Mouse (Mus musculus): ENCODE results near the gene Podxl2.

The Podxl2 gene

GRCm38 (mm10) chr6:88889410-88890042 is 14.7 kb upstream of the Podxl2 start:
- no peak for DNase-seq (ENCODE audit: low read depth, low spot score)

GRCm38 (mm10) chr6:88886417-88886967 is 11.6 kb upstream of the Podxl2 start:
- DNase-seq (ENCODE audit: low read depth, low spot score): no peak

GRCm38 (mm10) chr6:88885644-88886416 is 11.0 kb upstream of the Podxl2 start:
- DNase-seq (ENCODE audit: low read depth, low spot score): no peak

- DNase-seq (ENCODE audit: low read depth, low spot score): no peak
These were observed 9.8 kb upstream of the Podxl2 start for GRCm38 (mm10) chr6:88884690-88885089.

GRCm38 (mm10) chr6:88884195-88884594 is 9.4 kb upstream of the Podxl2 start:
- DNase-seq (ENCODE audit: low read depth, low spot score): no peak

GRCm38 (mm10) chr6:88881334-88881733 is 6.5 kb upstream of the Podxl2 start:
- DNase-seq (ENCODE audit: low read depth, low spot score): no peak

GRCm38 (mm10) chr6:88879471-88879870 is 4.6 kb upstream of the Podxl2 start:
- DNase-seq (ENCODE audit: low read depth, low spot score): no peak

- no peak for DNase-seq (ENCODE audit: low read depth, low spot score)
These were observed 628 bp downstream of the Podxl2 start for GRCm38 (mm10) chr6:88873965-88874867.

GRCm38 (mm10) chr6:88872811-88873210 is 2.0 kb downstream of the Podxl2 start:
- DNase-seq (ENCODE audit: low read depth, low spot score): no peak

- DNase-seq (ENCODE audit: low read depth, low spot score): no peak
These were observed 3.3 kb downstream of the Podxl2 start for GRCm38 (mm10) chr6:88871546-88871945.

- no peak for DNase-seq (ENCODE audit: low read depth, low spot score)
These were observed 4.2 kb downstream of the Podxl2 start for GRCm38 (mm10) chr6:88870594-88870993.

GRCm38 (mm10) chr6:88869459-88869858 is 5.4 kb downstream of the Podxl2 start:
- DNase-seq (ENCODE audit: low read depth, low spot score): no peak

- DNase-seq (ENCODE audit: low read depth, low spot score): no peak
These were observed 9.1 kb downstream of the Podxl2 start for GRCm38 (mm10) chr6:88865704-88866103.

- peak; percentile 51 for DNase-seq (ENCODE audit: low read depth, low spot score)
These were observed 13.9 kb downstream of the Podxl2 start for GRCm38 (mm10) chr6:88860914-88861313.

- DNase-seq (ENCODE audit: low read depth, low spot score): no peak
These were observed 16.5 kb downstream of the Podxl2 start for GRCm38 (mm10) chr6:88858341-88858740.

GRCm38 (mm10) chr6:88857830-88858229 is 17.0 kb downstream of the Podxl2 start:
- DNase-seq (ENCODE audit: low read depth, low spot score): no peak

- DNase-seq (ENCODE audit: low read depth, low spot score): no peak
These were observed 17.6 kb downstream of the Podxl2 start for GRCm38 (mm10) chr6:88857249-88857648.

- peak; percentile 82 for DNase-seq (ENCODE audit: low read depth, low spot score)
These were observed 19.2 kb downstream of the Podxl2 start for GRCm38 (mm10) chr6:88855636-88856035.

- DNase-seq (ENCODE audit: low read depth, low spot score): no peak
These were observed 20.3 kb downstream of the Podxl2 start for GRCm38 (mm10) chr6:88854509-88854908.

- no peak for DNase-seq (ENCODE audit: low read depth, low spot score)
These were observed 24.8 kb downstream of the Podxl2 start for GRCm38 (mm10) chr6:88850034-88850433.

GRCm38 (mm10) chr6:88849270-88849669 is 25.6 kb downstream of the Podxl2 start:
- DNase-seq (ENCODE audit: low read depth, low spot score): peak; percentile 62

GRCm38 (mm10) chr6:88847571-88847970 is 27.3 kb downstream of the Podxl2 start:
- no peak for DNase-seq (ENCODE audit: low read depth, low spot score)
